Mouse (Mus musculus): ENCODE data around the gene Plxdc1. TPM values are rescaled to one million over a fixed set of nuclear protein-coding genes. Genes with fewer than 3 reads are reported as not detected.
A peak's percentile ranks its signal among the peaks of the same experiment; 100 is the strongest.

Plxdc1 gene
- total RNA-seq (2015; ENCODE audit: low replicate concordance): 1.3 TPM in 1 of 2 replicates, not detected in the other
- 2.3 and 2.4 TPM in 2 replicates for total RNA-seq (2017; ENCODE audit: low replicate concordance)

- ATAC-seq (replicated peaks; ENCODE audit: low FRiP score, poor library complexity, severe bottlenecking): peak; percentile 57
These were observed at the start of gene Plxdc1 for GRCm38 (mm10) chr11:97985727-97986677. Plxdc1 (minus strand) TSS chr11:97986444.

DNA sequence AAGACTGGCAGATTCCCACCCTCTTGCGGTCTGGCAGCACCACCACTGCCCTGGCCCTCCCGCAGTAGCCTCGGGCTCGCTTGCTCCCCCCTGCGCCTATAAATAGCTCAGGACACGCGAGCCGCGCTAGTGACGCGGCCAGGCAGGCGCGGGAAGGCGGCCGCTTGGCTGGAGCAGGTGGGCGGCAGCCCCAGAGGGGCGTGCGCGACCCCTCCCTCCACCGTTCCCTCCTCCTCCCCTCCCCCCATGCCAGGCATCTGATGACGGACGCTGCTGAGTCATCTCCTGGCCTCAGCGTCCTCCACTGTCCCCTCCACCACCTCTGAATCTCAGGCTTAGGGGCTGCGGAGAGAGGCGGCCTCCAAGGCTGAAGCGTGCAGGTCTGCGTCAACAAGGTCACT lies 49.7 kb upstream of the Plxdc1 start:
- ATAC-seq (replicated peaks; ENCODE audit: low FRiP score, poor library complexity, severe bottlenecking): no peak

- ATAC-seq (replicated peaks; ENCODE audit: low FRiP score, poor library complexity, severe bottlenecking): no peak
These were observed 48.6 kb upstream of the Plxdc1 start for GRCm38 (mm10) chr11:98034840-98035239.

DNA sequence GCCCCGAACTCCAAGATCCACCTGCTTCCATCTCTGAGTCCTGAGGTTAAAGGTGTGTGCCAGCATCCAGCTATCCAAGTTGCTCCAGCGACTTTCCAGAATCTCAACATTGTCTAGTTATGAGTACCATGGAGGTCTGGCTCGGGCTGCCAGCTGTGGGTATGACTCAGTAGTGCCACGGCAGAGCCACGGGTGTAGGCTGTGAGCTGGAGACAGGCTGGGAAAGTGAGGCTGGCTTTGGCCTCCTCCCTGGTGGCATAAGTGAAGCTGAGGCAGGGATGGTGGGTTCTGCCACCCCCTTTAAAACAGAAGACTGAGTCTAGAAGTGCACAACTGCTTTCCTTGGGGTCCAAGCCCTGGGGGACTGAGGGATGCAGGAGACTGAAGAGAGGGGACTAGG lies 47.8 kb upstream of the Plxdc1 start:
- no peak for ATAC-seq (replicated peaks; ENCODE audit: low FRiP score, poor library complexity, severe bottlenecking)

DNA sequence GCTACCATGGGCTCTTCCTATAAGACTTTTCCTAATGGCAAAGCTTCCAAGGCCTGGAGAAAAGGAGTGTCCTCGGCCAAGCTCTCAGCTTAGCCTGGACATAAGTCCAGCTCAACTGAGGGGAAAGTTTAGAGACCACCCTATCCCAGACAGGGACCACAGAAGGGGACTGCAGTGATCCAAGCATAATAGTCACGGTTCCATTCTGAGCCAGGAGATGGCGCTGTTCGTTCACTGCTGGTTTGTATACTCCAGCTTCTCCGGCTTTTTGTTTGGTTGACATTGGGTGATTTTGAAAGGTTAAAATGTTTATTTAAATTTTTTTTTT lies 45.2 kb upstream of the Plxdc1 start:
- ATAC-seq (replicated peaks; ENCODE audit: low FRiP score, poor library complexity, severe bottlenecking): no peak

- ATAC-seq (replicated peaks; ENCODE audit: low FRiP score, poor library complexity, severe bottlenecking): no peak
These were observed 44.6 kb upstream of the Plxdc1 start for GRCm38 (mm10) chr11:98030701-98031442.

- no peak for ATAC-seq (replicated peaks; ENCODE audit: low FRiP score, poor library complexity, severe bottlenecking)
These were observed 41.5 kb upstream of the Plxdc1 start for GRCm38 (mm10) chr11:98027785-98028184.

GRCm38 (mm10) chr11:98027297-98027688 lies 41.0 kb upstream of the Plxdc1 start:
- no peak for ATAC-seq (replicated peaks; ENCODE audit: low FRiP score, poor library complexity, severe bottlenecking)

DNA sequence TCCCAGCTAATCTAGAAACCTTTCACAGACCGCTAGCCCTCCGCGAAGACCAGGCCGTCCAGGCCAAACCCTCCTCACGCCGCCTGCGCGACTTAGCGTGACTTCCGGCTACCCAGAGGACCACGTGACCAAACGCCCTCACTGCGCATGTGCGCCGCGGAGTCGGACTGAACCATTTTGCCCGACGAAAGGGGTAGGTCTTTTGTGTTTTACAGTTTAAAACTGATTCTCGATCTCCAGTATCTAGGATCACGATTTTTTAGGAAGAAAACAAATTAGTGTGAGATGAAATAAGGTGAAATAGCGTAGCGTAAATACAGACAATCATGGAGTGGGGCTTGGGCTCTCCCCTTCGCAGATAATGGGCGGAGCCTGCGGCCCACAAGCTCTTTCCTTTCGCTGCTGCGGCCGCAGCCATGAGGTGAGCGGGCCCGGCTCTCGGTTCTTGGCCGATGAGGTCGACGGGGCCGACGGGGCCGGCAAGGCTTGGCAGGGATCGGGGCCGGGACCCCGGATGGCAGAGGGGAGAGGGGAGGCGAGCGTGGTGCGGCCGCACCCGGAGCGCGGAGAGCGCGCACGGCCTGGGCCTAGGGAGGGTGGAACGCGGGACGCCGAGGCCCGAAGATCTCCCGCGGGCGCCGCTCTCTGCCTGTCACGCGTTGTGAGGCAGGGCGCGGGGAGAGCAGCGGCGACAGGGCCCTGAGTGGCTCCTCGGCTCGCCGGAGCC lies 40.5 kb upstream of the Plxdc1 start, which contains the start of gene Rpl19:
Rpl19 (plus strand) TSS at position 141 of the 727 bp plus-strand sequence.
- ATAC-seq (replicated peaks; ENCODE audit: low FRiP score, poor library complexity, severe bottlenecking): peak; percentile 88

- peak; percentile 25; the same call in 1 of the 2 replicates for ATAC-seq (replicated peaks; ENCODE audit: low FRiP score, poor library complexity, severe bottlenecking)
These were observed 40.0 kb upstream of the Plxdc1 start for GRCm38 (mm10) chr11:98026248-98026569.

DNA sequence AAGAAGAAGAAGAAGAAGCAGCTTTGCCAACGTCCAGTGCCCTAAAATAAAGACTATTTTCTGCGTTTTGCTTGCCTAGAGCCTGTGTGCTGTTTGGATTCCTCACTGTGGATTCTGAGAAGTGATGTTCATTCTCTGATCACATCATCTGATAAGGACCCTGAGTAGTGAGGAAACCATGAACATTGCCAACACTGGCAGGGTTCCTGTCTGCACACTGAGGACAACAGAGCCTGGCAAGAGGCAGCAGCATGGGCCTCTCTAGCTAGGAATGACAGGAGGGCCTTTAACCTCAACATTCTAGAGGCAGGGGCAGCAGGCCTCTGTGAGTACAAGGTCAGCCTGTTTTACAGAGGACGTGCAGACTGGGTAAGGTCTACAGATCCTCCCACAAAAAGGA lies 38.3 kb upstream of the Plxdc1 start:
- no peak for ATAC-seq (replicated peaks; ENCODE audit: low FRiP score, poor library complexity, severe bottlenecking)

DNA sequence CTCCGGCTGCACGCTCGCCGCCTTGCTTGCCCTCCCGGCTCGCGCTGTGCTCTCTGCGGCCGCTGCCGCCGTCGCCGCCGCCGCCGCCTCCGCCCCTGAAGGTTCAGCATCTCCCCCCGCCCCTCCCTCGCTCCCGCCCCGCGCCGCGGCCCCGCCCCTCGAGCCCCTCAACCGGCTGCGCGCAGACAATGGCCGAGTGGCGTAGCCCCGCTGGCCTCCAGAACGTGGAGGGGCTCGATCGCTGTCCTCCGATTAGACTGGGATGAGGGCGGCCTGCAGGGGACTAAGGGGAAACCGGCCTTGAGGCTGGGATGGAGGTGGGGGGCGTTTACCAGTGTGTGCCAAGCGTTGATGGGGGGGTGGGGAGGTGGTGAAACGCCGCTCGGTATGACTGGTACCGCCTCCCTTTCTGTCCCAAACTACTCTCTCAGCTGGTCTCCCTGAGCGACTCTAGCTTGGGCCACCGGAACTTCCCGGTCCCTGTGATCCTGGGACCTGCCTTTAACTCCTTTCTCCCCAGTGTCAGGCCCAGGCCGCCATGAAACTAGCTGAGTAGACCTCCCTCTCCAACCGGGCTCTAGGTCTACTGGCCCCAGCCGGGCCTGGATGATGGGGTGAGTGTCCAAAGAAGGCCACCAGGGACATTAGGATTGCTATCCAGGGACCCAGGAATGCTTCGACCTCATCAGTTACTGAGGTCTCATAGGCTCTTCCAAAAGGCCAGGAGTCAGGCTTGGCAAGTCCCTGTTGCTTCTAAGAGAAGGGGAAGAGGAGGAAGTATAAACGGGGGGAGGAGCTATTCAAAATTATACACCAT lies 36.5 kb upstream of the Plxdc1 start, which contains the start of gene Cacnb1:
Cacnb1 (minus strand) TSS at position 480 of the 817 bp plus-strand sequence.
- no peak for ATAC-seq (replicated peaks; ENCODE audit: low FRiP score, poor library complexity, severe bottlenecking)

GRCm38 (mm10) chr11:98022253-98022554 lies 36.0 kb upstream of the Plxdc1 start:
- ATAC-seq (replicated peaks; ENCODE audit: low FRiP score, poor library complexity, severe bottlenecking): no peak

GRCm38 (mm10) chr11:98021565-98022252 lies 35.5 kb upstream of the Plxdc1 start:
- ATAC-seq (replicated peaks; ENCODE audit: low FRiP score, poor library complexity, severe bottlenecking): no peak

DNA sequence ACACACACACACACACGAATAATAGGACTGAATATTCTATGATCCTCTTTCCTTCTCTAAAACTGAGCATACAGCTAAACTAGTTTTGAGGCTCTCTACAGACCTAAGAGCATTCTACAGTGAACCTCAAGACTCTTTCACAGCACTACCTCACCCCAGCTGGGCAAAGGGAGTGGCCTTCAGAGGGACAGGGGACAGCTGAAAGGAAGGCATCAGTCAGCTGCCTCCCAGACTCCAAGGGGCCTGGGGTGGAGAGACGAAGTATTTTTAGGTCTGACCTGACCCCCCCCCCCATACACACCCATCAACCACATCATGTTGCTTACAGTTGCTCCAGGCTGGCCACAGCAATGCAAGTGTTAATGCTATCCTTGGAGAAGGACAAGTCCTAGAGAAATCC lies 34.9 kb upstream of the Plxdc1 start:
- ATAC-seq (replicated peaks; ENCODE audit: low FRiP score, poor library complexity, severe bottlenecking): no peak

- no peak for ATAC-seq (replicated peaks; ENCODE audit: low FRiP score, poor library complexity, severe bottlenecking)
These were observed 34.5 kb upstream of the Plxdc1 start for GRCm38 (mm10) chr11:98020710-98021109.

DNA sequence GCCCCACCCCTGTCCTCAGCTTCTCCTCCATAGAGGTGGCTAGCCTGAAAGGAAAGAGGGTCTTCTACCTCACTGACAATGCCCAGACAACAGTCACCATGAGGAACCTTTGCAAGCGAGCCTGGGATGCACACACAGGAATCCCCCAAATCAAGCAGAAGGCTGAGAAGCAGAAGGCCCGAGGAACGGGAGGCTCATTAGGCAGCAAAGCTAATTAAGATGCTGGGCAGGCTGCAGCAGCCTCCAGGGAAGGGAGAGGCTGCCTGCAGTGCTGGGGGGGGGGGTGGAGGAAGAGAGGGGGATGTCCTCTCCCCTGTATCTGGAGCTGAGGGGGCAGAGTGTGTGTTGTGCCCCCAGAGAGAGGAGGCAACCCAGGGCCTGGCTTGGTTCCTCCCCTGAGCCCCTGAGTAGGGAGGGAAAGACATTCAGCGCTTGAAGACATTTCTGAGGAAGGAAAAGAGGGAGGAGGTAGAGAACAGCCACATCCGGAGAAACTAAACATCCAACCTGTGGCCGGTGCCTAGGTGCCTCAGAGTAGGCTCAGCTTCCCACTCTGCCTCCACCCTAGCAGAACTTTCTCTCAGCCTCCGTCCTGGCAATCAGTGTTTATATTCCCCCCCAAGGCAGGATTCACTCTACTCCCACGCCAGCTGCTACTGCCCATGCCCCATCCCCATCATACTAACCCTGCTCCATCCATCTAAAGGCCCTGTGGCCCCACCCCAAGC lies 33.8 kb upstream of the Plxdc1 start:
- ATAC-seq (replicated peaks; ENCODE audit: low FRiP score, poor library complexity, severe bottlenecking): no peak

Measured in erythroid progenitor cell, adult 5-6 weeks (primary cell).